In the genomic region with DNA sequence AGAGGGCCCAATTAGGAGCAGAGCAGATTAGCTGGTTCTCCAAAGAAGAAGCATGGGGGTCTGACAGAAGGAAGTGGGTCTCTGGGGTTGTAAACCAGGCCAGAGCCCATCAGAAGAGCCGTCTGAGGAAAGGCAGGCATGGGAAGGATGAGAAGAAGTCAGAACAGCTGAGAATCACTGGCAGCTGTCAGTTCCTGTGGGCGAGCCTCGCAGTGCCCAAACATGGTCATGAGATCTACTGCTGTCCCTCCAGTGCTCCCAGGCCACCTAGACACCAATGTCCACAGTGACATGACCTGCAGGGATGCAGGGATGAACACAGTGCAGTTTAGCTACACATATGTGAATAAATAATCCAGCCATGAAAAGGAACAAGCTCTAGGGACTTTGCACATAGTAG, we compare ENCODE assay signal across 17 mouse cellular contexts.
"Had no signal": no experiment of that assay in that cellular context is flagged by ENCODE, and none has a peak within 500 bp of the region (broad histone marks: within the 10 kb centered on the region; RNA-seq: fewer than 3 reads in every experiment).

No protein-coding gene starts in this region.

- DNase-seq: lung, adult 18-20 months; lung, embryonic 14.5 days; lung, postnatal 10 days; lung, postnatal 4 days; retina, postnatal 1 day; right cerebral cortex, adult 18-20 months; right cerebral cortex, postnatal 25 days; right cerebral cortex, postnatal 4 days; spleen, adult 18-20 months; thymus, adult 18-20 months; thymus, postnatal 14 days; thymus, postnatal 4 days had no signal

- H3K4me3 ChIP-seq: midbrain, embryonic 10.5 days; midbrain, embryonic 13.5 days; midbrain, embryonic 15.5 days; neural tube, embryonic 12.5 days had no signal

- ATAC-seq: midbrain, embryonic 13.5 days; midbrain, embryonic 15.5 days had no signal

- H3K9me3 ChIP-seq: midbrain, embryonic 10.5 days; midbrain, embryonic 13.5 days; midbrain, embryonic 15.5 days; neural tube, embryonic 12.5 days had no signal

- H3K4me2 ChIP-seq: lung, embryonic 14.5 days; midbrain, embryonic 13.5 days; midbrain, embryonic 15.5 days; neural tube, embryonic 12.5 days had no signal

- H3K9ac ChIP-seq: liver, embryonic 14.5 days; lung, embryonic 14.5 days; midbrain, embryonic 13.5 days; midbrain, embryonic 15.5 days; neural tube, embryonic 12.5 days had no signal

- H3K27me3 ChIP-seq: neural tube, embryonic 12.5 days had no signal

- H3K27ac ChIP-seq: midbrain, embryonic 10.5 days; midbrain, embryonic 13.5 days; midbrain, embryonic 15.5 days; neural tube, embryonic 12.5 days had no signal

- H3K36me3 ChIP-seq: midbrain, embryonic 13.5 days; midbrain, embryonic 15.5 days had no signal
